Mouse (Mus musculus) spleen, adult 18-20 months (tissue): ENCODE measurements around the gene Iqsec1.

ENCODE experiments used
- DNase-seq, 2 experiments: peaks; one replicate each; pipeline ENCODE4 v3.0.0; 2022; ENCODE audit warnings: mixed read lengths in 2 of 2

Gene Iqsec1

DNA sequence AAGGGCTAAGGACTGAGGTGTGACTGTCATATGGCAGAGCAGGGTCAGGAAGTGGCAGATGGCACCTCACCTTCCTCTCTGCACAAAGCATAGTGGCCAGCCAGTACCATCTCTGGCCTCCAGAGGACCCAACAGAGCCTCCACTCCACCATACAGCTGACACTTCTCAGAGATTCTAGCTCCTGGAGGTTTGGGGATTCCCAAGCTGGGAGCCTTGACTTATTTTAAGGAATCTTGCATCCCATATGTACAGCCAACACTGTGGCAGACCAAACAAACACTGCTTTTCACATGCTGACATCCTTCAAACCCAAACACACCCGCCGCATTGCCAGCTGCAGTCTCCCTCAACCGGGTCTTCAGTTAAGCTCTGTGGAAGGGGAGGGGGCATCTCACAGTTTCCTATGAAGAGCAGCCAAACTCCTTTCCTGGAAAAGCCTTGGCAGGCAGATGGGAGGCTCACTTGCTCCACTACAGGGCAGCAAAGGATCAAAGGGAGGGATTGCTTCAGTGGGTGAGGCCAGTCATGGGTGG is 242.1 kb downstream of the Iqsec1 start:
- DNase-seq, result no peak

DNA sequence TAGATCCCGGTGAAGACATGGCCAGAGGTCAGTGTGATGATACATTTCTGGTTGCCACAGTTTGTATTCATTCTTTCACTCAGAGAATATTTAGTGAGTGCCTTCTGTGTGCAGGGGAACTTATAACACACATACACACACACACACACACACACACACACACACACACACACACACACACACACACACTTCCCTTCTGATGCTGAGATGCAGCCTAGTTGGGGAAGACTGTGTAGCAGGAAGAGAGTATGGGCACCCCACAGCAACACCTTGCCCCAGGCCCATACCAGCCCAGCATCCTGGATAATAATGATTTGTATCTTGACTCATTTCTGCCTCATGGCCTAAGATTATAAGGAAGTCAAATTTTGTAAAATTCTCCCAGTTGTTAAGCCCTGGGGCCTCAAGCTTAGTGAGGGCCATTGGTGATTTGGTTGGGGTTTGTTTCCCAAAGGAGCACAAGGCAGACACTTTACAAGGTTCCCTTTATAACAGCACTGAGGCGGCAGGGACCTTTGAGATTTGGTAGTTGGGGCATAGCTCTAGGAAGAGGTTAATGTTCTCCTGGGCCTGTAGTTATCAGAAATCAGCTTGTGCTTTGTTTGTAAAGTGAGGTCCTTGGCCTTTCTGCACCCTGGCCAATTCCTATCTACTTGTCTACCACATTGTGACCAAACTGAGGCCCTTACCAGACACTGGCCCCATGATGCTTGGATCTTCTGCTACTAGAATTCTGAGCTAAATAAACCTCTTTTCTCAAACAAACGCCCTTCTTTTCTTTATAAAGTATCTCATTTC is 242.9 kb downstream of the Iqsec1 start:
- no peak for DNase-seq

DNA sequence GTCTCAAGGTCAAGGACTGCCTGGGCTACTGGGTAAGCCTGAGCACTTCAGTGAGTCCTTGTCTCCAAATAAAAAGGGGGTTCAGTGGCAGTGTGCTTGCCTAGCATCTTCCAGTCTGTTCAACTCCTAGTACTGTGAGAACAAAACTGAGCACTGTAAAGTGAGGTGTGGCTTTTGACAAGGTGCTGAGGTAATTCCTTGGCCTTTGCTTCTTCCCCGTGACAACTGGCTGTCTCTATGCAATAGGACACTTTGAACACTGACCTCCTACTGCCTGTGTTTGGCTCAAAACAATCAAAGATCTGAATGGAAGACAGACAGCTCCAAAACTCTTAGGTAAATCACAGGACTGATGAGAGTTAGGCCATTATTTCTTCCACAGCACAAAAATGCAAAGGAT is 246.0 kb downstream of the Iqsec1 start:
- DNase-seq, result no peak

DNA sequence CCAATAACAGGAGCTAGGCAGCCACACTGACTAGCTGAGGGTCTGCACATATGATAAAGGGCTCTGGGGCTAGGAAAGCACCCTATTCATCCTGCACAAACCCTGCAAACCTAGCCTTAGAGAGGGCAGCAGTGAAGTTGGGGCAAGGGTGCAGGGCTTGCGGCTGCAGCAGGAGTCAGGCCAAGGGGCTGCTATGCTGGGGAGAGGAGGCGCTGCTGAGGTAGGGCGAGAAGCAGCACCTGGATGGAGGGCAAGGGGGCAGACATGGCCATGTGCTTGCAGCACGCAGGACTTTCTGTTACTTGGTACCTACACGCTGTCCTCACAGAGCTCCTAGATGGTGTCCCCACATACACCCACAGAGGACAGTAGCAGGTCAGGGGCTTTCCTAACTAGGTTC is 246.8 kb downstream of the Iqsec1 start:
- no peak for DNase-seq

DNA sequence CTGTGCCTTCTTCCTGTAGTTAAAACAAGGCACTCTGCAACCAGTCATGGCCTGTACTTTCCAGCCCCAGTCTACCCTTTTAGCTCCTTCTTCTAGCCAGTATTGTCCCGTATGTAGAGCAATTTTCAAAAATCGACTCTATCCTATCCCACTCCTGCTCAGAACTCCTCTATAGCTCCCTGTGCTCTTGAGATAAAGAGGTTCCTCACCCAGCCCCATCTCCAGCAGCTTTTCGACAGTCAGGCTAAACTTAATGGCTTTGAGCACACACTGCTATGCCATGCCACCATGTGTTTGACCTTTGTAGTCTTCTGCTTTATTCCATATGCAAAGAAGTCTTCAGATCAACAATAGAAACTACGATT is 247.4 kb downstream of the Iqsec1 start:
- DNase-seq, result no peak

DNA sequence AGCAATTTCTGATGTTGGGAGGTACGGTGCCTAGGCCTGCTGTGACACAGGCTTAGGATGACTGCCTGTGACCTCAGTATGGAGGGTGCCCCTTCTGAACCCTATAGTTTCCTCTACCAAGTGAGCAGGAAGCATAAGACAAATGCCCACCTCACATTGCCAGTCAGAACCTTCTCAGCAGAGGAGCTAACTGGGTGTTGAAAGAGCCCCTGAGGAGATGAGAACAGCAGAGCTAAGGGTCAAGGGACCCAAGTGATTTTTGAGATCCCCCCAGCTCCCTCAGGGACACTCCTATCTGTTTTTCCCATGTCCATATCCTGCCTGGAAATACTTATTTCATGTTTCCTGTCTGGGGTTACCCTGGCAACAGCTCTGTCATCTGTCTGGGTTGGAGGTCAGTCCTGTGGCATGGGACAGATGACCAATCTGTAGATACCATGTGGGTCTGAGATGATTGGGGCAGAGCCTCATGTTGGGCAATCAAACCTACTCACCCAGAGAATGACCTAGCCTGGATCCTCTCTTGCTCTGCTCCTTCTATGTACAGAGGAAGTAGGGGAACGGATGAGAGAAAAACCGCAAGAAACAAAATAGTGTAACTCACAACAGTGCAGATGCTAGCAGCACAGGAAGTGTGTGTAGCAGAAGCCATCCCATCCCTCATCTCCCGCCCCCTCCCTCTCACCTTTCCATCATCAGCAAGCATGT is 248.0 kb downstream of the Iqsec1 start:
- no peak for DNase-seq

DNA sequence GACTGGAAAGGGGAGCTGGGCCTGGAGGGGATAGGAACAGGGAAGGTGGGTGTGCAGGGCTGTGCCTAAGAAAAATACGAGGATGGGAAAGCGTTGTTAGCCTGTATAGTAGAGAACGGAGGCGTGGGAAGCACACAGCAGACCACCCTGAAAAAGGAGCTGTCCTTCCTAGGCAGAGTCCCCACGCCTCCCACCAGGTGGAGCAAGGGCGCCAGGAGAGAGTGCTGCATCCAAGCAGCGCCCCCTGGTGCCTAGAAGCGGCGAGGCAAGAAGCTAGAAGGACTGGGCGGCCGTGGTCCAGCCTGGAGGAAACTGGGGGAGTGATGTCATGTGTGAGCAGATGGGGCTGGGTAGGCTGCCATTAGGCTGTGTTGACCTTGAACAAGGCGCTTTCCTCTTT is 251.1 kb downstream of the Iqsec1 start:
- DNase-seq, result peak; percentile 77 to 88

DNA sequence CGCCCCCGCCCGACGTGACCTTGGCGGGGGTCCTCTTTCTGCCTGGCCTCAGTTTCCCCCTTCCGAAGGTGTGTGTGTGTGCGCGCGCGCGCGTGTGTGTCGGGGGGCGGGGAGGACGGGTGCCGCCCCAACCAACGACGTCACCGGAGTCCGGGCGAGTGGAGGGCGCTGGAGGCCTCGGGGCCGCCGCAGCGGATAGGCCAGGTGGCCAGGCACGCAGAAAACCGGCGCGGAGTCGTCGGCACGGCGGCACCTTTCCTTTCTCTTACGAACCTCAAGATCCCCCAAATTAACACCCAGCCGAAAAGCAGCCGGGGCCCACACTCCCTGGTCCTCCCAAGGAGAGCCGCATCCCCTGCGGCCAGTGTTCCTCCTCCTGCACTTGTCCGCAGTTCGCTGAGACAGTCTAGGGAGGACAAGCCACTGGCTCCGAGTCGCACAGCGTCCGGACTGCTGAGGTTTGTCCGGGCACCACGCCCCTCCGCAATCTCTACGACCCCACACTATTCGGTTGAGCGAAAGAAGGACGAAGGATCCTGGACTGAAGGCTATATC is 251.7 kb downstream of the Iqsec1 start:
- peak; percentile 38 to 51 for DNase-seq

DNA sequence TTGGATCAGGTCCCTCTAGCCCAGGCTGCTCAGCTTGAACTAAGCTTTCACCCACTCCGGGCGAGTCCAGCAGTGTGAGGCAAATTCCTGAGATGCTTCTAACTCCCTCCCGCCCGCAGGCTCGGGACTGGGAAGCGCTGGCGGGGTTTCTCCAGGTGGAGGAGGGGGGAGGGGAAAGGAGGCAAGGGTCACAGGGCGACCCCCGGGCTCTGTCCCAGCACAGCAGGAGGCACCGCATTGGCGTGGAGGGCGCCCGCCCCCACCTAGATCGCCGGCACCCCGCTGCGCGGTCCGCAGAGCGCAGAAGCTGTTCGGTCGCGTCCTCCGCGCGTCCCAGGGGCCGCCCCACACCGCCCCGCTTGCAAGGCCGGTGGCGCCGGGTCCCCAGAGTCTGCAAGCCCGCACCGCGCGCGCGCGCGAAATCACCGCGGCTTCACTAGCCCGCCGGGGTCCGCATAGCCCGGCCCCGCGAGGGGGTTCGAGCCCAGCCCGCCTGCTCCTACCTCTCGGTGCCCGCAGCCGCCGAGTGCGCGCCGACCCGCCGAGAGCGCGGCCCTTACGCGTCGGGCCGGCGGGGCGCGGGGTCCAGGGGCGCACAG is 252.3 kb downstream of the Iqsec1 start:
- DNase-seq, result peak in 1 of 2 experiments; percentile 32

DNA sequence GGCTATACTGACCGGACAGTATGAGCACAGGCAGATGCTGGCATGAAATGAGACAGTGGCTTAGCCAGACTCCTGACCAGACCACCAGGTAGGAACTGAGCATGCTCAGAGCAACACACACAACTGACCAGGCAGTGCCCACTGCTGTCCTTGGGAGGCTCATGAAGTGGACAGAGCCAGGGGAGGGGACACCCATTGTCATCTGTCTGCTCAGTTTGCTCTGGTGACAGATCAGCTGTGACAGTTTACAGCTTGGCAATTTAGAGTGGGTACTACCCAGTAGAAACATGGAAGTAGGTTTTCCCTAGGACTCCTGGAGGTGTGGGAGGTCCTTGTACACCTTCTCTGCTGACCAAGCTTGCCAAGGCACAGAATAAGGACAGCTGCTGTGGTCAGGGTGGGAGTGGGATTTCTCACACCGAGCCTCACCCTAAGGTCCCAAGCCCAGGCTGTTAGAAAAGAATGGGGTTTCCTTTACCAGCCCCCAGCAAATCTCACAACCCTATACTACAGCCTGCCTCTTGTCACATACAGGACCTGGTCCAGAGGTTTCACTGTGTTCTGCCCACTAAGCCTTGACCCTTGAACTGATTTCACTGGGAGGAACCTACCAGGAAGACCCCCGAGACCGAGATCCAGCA is 253.0 kb downstream of the Iqsec1 start:
- DNase-seq, result no peak

DNA sequence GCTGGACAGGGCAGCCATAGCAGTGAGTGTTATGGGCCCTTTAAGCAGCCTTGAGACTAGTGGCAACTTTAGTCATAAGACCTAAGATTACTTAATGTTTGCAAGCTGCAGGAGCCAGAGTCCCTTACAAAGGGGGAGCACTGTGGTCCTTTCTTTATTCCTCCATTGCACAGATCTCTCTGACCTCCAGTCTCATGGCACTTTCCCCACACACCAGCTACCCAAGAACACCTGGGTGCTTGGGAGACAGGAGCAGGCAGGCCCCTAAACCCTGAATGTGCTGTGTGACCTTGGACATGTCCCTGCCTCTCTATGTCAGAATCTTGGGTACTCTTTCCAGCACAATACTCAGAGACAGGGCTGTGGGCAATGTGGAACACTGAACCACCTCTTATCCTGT is 253.7 kb downstream of the Iqsec1 start:
- no peak for DNase-seq

DNA sequence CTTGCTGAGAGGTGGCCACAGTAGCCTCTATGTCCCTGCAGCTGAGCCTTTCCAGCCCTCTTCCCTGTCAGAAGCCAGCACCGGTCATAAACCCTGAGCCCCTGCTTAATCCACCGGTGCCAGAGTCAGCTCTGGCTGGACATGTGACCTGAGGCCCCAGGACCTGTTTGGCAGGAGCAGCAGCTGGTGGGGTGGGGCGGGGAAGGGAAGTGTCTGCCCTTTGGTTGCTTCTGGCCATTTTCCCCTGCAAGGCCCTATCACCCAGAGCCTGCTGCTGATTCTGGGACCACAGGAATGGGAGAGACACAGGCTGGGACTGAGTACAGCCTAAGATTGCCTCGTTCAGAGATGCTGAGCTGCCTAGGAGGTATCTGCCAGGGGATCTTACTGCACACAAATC is 257.2 kb downstream of the Iqsec1 start:
- no peak for DNase-seq

DNA sequence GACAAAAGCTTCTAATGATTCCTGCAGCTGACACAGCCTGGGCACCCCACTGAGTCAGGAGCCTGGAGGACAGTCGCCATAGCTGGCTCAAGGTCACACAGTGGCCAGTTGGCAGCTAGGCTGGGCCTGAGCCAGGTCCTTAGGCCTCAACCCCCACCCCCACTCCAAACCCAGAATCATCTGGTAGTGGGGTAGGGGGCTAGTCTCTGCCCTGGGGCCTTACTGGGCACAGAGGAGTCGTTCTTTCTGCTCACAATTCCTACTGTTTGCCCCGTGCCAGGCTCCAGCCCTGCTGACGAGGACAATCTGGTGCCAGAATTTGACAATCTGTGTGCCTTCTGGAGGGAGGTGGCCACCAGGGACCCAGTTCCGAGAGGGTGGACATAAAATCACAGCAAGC is 258.7 kb downstream of the Iqsec1 start:
- DNase-seq, result no peak

DNA sequence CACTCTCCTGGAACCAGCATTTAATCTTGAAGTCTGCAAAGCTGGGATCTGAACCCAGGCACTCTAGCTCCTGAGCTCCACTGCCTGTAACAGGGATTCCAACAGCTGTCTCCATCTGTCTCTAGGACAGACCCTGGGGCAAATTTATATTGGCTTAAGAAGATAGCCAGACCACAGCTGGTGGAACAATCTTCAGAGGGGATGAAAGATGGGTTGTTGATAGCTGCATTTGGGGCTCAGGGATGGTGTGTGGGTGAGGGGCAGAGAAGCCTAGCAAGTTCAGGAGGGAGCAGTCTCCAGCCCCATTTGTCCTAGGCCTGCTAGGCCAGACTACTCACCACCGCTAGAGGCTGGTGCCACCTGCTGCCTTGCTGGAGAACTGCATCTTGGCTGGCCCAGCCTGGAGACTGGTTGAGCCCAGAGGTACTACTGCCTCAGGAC is 260.0 kb downstream of the Iqsec1 start:
- DNase-seq, result peak; percentile 66 to 82

DNA sequence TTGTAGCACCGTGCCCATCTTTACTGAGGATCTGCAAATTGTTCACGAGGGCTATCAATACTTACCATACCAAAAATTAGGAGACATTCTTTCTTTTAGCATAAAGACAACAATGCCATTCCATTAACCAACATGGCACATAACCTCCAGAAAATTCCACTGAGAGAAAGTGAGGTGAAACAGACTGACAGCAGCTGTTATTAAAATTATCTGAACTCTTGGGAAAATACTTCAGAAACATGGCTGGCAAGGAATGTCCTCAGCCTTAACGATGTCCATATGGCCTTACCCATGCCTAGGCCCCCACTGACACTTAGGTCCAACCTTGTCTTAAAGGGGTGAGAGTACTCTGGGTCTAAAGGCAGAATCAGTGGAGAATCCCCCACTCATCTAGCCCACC is 260.7 kb downstream of the Iqsec1 start:
- no peak for DNase-seq

DNA sequence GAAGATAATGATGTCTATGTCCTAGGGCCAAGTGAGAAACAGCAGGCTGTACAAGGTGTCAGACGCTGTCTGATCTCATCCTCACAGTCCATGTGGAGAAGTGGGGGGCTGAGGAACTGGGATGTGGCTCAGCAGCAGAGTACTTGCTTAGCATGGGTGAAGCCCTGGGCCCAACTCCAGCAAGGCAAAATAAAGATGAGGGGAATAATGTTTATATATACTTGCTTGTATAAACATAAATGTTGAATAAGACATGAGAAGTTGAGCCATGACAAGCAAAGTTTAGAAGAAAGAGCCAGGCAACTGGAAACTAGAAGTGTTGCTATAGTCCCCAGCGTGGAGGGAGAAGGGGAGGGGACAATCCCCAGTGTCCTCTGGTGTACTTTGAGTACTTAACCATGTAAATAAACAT is 261.8 kb downstream of the Iqsec1 start:
- DNase-seq, result no peak

DNA sequence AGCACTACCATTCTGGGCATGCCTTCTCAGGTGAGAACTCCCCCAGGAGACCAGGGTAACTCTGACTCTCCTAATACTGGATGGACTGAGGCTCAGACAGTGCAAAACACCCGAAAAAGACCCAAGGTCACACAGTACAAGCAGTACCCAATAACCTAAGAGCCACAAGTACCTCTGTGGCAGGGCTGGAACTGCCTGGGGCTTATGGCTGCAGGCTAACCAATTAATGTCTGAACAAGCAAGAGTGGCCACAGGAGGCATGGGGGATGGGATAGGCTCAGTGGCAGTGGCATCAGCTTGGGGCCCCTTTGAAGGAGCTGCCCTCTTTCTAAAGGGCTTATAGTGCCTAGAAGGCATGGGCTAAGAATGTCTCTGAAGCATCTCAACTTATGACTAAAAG is 263.0 kb downstream of the Iqsec1 start:
- DNase-seq, result no peak

DNA sequence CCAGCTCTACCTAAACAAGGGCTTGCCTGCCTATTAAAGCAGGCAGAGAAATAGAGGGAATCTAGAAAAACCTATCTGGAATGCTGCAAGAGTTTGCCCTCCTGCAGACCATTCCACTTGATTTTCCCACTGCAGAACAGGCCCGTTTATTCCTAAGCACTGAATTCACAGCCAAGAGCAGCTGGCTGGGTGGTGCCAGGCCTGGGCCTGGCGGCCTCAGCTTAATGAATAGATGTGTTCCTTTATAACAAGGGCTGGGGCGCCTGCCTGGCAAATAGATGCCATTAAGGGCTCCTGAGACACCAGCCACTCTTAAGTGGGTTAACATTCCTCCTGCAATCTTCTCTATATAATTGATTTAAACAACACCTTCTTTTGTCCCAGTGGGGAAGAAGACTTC is 265.5 kb downstream of the Iqsec1 start:
- DNase-seq, result no peak

DNA sequence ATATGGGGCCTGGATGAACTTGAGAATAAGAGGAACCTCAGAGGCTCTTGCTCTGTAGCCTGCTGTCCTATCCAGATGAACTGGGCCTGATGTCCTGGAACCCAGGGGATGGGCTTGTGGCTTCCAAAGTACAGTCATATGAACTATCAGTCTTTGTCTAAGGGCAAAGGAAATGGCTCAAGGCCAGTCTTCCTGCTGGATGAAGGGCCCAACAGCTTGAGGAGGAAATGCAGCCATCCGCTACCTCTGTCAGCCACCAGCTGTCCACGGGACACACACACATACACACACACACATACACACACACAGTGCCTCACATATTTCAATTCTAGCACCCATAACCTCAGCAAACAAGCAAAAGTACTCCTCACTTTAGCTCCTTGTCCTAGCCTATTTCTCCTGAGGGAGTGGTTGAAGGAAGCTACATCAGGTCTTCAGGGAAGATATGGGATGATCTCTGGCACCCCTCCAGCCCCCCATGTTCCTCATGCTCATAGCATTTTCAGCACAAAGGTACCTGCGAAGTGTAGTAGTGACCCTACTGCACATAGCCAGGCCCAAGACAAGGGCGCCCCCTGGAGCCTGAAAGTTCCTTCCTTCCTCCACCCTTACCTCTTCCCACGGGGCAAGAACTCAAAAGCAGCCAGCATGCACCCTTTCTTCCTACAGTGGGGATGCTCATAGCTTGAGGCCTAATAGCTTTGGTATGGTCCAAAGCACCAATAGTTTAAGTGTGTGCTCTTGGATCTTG is 267.3 kb downstream of the Iqsec1 start:
- peak; percentile 47 to 71 for DNase-seq

DNA sequence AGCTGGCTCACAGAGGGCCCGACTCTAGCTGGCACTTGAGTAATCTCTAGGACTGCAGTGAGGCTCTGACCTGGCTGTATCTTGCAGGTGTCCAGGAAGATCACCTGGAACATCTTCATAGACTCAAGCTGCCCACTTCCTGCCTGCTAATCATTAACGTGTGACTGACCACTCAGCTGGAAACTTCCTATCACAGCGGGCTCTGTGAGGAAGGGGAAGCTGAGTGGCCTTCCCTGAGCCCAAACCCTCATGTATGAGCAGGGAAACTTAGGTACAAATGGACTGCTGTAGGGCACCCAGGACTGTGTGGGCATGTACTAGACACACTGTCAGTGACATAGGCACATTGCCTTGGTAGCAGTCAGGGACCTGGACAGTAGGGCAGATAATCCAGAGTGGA is 268.3 kb downstream of the Iqsec1 start:
- DNase-seq, result peak; percentile 40 to 44

DNA sequence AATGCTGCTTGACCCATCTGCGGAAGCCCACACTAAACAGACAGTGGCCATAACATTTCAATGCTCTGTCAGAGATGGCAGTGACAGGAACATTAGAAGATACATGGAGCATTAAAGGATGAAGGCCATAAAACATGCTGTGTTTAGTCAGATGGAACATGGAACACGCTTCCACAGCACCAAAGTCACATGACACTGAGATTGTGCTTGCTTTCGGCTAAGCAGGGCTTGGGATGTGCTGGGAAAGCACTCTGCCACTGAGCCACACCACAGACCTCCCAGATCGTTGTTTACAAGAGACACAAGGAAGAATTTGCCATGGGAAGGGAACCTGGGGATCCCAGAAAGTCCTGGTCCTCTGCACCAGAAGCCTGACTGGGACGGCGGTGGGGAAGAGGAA is 269.1 kb downstream of the Iqsec1 start:
- no peak for DNase-seq

DNA sequence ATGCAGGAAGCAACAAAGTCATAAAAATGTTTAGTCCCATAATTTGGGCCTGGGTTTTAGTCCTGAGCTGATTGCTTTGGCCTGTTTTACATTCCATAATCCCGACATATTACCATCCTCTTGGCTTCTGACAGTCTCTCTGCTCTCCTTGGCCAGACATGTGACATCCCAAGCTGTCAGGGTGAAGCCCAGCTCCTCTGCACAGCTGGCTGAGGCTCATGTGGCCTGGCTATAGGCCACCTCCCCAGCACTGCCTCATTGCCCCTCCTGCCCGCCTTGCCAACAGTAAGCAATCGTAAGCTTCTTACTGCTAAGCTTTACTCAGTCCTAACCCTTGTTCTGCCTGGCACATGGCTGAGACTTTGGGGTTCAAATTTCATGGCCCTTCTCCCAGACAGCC is 270.0 kb downstream of the Iqsec1 start:
- DNase-seq, result no peak
